Mouse (Mus musculus): ENCODE measurements at regions not wholly inside any gene's neighbourhood (a gene's known extent, or its start where the extent isn't known, plus 50 kb on each side); places are given as distances from the start of the nearest gene placed in this dataset.

DNA sequence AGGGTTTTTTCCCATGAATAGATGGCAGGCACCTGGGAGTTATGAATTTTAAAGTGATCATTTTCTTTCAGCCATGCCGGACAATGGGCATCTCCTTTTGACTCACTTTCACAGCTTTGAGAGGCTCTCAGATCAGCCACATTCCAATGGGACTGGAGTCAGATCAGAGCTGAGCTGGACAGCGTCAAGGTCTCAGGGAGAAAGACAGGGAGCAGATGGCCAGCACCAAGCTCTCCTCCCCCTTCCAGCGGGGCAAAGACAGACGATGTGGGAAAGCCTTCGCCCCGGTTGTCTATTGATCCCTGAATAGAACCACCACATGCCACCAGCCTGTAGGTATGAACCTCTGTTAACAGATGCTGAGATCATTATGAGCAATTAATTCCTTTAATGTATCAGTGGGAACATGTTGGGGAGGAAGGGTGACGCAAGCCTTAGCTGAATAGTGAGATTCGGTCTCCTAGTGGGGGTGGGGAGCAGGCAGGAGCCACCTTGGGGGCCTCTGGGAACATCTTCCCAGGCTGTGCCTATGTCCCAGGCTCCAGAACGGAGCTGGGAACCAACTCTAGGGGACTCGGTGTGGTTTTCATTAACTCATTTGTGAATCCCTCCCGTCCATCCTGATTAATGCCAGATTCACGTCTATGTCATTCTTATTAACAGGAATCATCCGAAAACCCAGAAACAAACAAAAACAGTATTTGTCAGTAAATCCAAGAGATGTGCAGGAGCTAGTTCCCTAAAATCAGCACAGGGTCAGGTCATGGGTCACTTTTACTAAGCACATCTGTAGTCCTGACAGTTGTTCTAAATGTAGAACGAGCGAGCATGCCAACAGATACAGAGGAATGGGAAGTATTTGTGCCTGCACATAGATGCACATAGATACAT, 101.8 kb upstream of the Id4 start:
- peak; percentile 27 to 67 for DNase-seq (ENCODE audit: inconsistent age in 2 of 2, low spot score in 1 of 2)

DNA sequence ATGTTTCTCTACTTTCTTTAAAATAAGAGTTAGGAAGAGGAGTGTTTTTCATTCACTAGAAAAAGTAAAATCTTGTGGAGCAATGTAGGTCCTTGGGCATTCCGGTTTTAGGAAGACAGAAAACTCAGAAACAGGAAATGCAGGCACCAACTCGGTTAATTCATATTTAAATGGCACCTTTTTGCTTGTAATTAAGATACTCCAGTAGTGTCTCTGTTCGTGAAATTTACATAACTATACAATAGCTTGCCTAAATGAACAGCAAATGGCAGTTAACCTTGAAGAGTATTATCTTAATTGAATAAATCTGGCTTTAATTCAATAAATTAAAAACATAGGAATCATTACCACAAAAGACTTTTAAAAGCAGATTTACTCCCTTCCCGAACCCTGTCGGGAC, 100.9 kb upstream of the Id4 start:
- no peak for DNase-seq (ENCODE audit: inconsistent age in 2 of 2, low spot score in 1 of 2)

DNA sequence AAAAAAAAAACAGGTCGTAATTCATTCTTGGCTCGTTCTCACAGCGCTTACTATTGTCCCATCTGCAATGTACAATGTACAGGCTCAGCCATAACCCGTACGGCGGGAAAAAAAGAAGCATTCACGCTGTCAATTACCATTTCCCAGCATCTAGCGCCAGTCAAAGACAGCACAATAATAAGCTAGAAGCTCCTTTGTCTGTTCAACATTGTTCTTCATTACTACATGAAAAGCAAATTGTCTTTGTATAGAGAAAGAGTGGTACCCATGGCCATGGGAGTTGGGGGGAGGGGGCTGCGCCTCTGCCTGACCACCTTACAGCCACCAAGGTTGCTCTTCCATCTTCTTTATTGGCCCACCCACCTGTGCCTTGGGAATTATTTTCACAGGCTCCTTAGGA, 99.7 kb upstream of the Id4 start:
- DNase-seq (ENCODE audit: inconsistent age in 2 of 2, low spot score in 1 of 2), result no peak

DNA sequence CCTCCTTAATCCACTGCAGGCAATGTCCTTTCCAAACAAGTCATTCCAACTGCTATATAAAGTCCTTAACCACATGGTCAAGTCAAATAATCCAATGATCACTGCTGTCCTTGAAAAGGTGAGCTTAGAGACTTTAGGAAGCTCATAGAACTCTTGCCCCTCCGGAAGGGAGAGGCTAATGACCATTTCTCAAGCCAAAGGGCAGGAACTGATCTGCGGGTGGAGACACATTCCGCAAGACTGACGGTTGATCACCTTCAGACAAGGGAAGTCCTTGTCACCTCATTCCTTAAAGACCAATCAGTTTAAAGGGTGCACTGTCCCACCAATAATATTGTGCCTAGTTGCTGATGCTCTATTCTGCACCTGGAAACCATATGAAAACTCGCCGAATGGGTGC, 96.4 kb upstream of the Id4 start:
- DNase-seq (ENCODE audit: inconsistent age in 2 of 2, low spot score in 1 of 2), result no peak

DNA sequence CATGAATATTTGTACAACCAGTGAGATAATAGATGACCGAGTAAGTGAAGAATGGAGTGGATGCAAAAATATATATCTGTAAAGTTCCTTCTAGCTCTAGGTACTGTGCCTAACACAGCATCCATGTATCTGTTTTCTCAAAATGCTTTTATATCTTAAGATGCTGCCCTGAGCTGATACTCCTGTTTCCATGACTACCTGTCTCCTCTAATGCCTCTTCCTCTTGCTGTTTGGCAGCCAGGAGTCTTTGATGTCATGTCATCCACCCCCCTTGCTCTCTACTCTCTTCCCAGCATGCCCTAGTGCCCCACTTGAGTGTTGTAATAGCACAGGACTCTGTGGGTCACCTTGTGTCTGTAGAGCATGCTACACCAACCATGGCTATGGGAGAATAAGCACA, 95.2 kb upstream of the Id4 start:
- no peak for DNase-seq (ENCODE audit: inconsistent age in 2 of 2, low spot score in 1 of 2)

DNA sequence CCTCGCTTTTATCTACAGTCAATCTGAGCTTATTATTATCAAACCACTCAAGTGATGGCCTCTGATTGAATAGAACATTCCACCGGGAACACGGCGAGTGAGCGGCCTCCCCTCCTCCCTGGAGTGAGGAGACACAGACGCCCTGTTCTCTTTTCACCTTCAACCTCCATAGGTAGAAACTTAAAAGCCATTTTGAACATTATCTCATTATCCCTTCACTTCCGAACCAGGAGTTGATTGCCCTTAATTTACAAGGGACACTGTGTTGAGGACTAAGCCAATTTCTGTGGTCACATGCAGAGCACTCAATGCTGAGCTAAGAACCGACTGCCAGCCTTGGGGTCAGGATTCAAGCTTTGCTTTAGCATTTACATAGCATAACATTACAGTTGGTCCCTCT, 93.1 kb upstream of the Id4 start:
- DNase-seq (ENCODE audit: inconsistent age in 2 of 2, low spot score in 1 of 2), result no peak

DNA sequence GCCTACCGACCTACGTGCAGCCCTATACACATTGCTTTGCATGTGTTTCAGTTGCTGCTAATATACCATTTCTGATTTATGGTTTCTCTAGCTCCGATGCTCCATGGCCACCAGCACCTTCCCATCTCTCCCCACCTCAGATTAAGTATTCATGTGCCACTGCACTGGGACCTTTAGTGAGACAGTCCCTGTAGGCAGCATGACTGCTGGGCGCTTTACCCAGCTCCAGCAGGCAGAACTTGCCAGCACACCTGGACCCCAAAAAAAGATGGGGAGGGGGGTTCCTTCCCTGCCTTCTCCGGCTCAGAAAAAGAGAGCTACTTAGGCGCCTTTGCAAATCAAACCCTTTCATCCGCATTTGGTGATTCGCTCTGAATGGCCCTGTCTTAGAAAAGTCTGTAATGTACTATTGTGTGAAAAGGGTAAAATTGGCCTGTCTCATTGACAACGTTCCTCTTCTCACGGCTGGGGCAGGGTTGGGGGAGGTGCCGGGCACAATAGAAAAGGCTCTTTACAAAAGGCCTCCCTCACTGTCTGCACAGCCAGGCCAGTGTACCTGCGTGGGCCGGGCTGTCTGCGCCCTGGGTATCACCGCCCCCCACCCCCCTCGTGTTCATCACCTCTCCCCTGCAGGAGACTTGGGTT, 89.6 kb upstream of the Id4 start:
- DNase-seq (ENCODE audit: inconsistent age in 2 of 2, low spot score in 1 of 2), result no peak

DNA sequence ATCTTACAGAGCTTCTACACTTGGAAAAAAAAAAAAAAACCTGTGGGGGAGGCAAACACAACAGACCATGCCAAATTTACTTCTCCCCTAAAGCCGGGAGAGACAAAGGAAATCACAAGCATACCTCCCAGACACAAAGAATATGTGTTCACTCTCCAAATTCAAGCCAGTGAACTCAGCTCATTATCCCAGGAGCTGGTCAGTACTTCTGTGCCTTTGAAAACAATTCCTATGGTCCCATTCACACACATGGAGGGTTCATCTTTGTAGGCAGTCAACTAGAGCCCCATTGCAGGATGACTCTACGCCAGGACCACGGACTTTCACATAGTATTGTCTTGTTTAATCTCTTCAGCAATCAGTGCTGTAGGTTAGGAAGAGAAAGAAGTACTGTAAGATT, 89.0 kb upstream of the Id4 start:
- no peak for DNase-seq (ENCODE audit: inconsistent age in 2 of 2, low spot score in 1 of 2)

DNA sequence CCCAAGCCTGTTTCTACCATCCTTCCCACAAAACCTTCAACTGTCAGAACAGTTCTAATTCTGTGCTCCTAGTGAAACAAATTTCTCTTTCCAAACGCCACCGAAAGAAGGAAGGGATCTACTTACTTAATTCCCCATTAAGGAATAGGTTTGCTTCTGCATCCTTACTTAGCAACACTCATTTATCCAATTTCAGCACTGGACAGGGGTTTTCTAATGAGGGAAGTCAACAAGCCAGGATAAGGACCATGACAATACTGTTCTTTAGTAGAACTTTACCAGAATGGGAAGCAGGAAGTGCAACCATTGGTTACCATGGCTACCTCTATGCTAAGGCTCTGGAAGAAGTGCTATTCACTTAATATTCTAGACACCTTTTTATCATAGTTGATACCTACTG, 68.6 kb upstream of the Id4 start:
- no peak for DNase-seq (ENCODE audit: inconsistent age in 2 of 2, low spot score in 1 of 2)

DNA sequence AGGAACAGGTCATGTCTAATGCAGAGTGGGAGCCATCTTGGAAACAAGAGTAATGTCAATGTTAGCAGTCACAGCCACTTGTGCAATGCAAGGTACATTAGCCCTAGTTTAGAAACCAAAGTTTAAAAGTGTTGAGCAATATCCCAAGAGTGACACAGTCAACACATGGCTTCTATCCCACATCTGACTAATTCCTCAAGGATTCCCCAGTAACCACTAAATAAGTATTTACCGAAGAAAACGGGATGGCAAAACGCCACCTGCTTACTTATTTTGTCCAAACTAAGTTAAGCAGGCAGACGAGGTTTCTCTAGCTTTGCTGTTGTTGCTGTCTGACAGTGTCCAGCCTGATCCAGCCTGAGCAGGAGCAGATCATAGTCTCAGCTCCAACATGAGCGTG, 67.1 kb upstream of the Id4 start:
- DNase-seq (ENCODE audit: inconsistent age in 2 of 2, low spot score in 1 of 2), result peak in 1 of 2 experiments; percentile 74

DNA sequence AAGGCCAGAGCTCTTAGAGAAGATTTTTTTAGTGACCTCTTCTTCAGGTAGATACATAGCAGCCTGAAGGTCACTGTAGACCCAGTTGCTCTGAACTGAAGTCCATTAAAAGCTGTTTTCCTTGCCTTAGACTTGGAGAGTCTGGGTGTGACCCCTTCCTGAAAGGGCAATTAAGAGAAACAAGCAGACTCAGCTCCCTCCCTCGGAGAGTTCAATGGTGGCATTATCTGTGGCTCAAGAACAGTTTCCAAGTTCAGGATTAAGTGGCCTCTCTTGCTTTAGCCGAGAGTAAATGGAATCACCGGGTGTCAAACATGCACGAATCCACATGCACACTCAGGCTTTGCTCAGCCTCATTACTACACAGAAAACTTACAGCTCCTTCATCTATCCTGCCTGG, 53.2 kb upstream of the Id4 start:
- no peak for DNase-seq (ENCODE audit: inconsistent age in 2 of 2, low spot score in 1 of 2)

Data from adrenal gland, adult (tissue).